17 mouse cellular contexts compared by ENCODE assay signal in the genomic region with DNA sequence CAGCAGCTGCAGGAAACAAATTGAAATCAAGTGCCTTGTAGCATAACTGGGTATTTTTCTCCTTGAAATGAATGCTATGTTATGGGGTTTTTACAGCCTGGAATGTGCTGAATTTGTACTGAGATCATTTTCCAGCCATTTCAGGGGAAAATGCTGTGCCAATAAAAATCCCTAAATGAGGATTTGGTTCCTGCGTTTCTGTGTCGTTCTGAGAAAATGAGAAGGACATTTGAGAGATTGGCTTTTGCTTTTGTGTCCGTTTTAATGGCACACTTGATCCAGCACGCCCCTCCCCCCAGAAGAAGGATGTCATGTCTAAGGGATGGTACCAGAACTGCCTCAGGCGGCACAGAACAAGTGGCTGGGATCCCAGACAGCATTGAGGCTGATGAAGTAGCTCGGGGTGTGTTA. TPM values are rescaled to one million over a fixed set of nuclear protein-coding genes. Genes with fewer than 3 reads are reported as not detected.
DNase-seq lines count a peak whose midpoint lies in the region; ATAC-seq lines count a peak whose summit lies in the region.
"Had no signal": no experiment of that assay in that cellular context is flagged by ENCODE, and none has a peak within 500 bp of the region (broad histone marks: within the 10 kb centered on the region; RNA-seq: fewer than 3 reads in every experiment).

No protein-coding gene starts in this region.

- no peak overlapping the region for H3K9ac ChIP-seq in limb, embryonic 12.5 days (replicated peaks)
- H3K9ac ChIP-seq in embryonic facial prominence, embryonic 13.5 days, result no peak overlapping the region
- no peak overlapping the region for H3K9ac ChIP-seq in kidney, embryonic 16.5 days (replicated peaks; ENCODE audit: low read length)
- H3K9ac ChIP-seq: liver, embryonic 14.5 days had no signal

- H3K4me2 ChIP-seq in limb, embryonic 12.5 days, result no peak overlapping the region
- no peak overlapping the region for H3K4me2 ChIP-seq in embryonic facial prominence, embryonic 13.5 days
- H3K4me2 ChIP-seq in kidney, embryonic 16.5 days (replicated peaks; ENCODE audit: low read depth, low read length), result no peak overlapping the region

- H3K4me3 ChIP-seq in limb, embryonic 12.5 days (replicated peaks), result no peak overlapping the region
- H3K4me3 ChIP-seq in limb, embryonic 10.5 days, result no peak overlapping the region
- H3K4me3 ChIP-seq in embryonic facial prominence, embryonic 13.5 days, result no peak overlapping the region
- H3K4me3 ChIP-seq in kidney, embryonic 16.5 days (ENCODE audit: low read length), result no peak overlapping the region
- H3K4me3 ChIP-seq: midbrain, embryonic 10.5 days had no signal

- DNase-seq in cerebellum, postnatal 10 days, result peak; percentile 20 to 34
- no peak for DNase-seq in cerebellum, adult 11-12 months
- peak; percentile 32 for DNase-seq in gastrocnemius, postnatal 14 days
- DNase-seq in gastrocnemius, postnatal 36 days, result no peak
- DNase-seq in limb, embryonic 10.5 days (ENCODE audit: low spot score), result no peak
- DNase-seq: adrenal gland, postnatal 14 days; heart, adult 18-20 months; kidney, adult 9 months; thymus, postnatal 36 days had no signal

- H3K4me1 ChIP-seq in limb, embryonic 12.5 days (replicated peaks), result no peaks in the 10 kb centered on the region; the same call in 1 of the 2 replicates
- H3K4me1 ChIP-seq in limb, embryonic 10.5 days, result no peaks in the 10 kb centered on the region
- H3K4me1 ChIP-seq in embryonic facial prominence, embryonic 13.5 days, result peaks cover 37% of the 10 kb centered on the region
- H3K4me1 ChIP-seq in kidney, embryonic 16.5 days (ENCODE audit: insufficient read depth, low read length), result no peaks in the 10 kb centered on the region
- H3K4me1 ChIP-seq: midbrain, embryonic 10.5 days had no signal

- H3K9me3 ChIP-seq in limb, embryonic 12.5 days, result no peaks in the 10 kb centered on the region
- H3K9me3 ChIP-seq in limb, embryonic 10.5 days (replicated peaks), result no peaks in the 10 kb centered on the region
- no peaks in the 10 kb centered on the region for H3K9me3 ChIP-seq in embryonic facial prominence, embryonic 13.5 days
- no peaks in the 10 kb centered on the region for H3K9me3 ChIP-seq in kidney, embryonic 16.5 days (ENCODE audit: low read length)
- H3K9me3 ChIP-seq: midbrain, embryonic 10.5 days had no signal

- no peak for ATAC-seq in limb, embryonic 12.5 days (ENCODE audit: insufficient number of reproducible peaks, insufficient read depth, low FRiP score, low TSS enrichment, low read depth)
- ATAC-seq in embryonic facial prominence, embryonic 13.5 days (ENCODE audit: insufficient number of reproducible peaks, insufficient read depth, low FRiP score, low TSS enrichment, low read depth), result no peak
- no peak for ATAC-seq in kidney, embryonic 16.5 days (ENCODE audit: low FRiP score, low TSS enrichment)

- peaks cover 7% of the 10 kb centered on the region; the same call in 1 of the 2 replicates for H3K36me3 ChIP-seq in limb, embryonic 12.5 days
- peaks cover 89% of the 10 kb centered on the region for H3K36me3 ChIP-seq in limb, embryonic 10.5 days
- H3K36me3 ChIP-seq in embryonic facial prominence, embryonic 13.5 days, result 0 out of 2 replicates have a peak, but pooled peaks cover 4% of the 10 kb centered on the region
- 0 out of 2 replicates have a peak, but pooled peaks cover 8% of the 10 kb centered on the region for H3K36me3 ChIP-seq in kidney, embryonic 16.5 days (ENCODE audit: insufficient read depth, low read length)

- no peaks in the 10 kb centered on the region for H3K27me3 ChIP-seq in limb, embryonic 12.5 days
- no peaks in the 10 kb centered on the region for H3K27me3 ChIP-seq in limb, embryonic 10.5 days (ENCODE audit: low read depth, poor library complexity, severe bottlenecking)
- no peaks in the 10 kb centered on the region for H3K27me3 ChIP-seq in embryonic facial prominence, embryonic 13.5 days
- H3K27me3 ChIP-seq in kidney, embryonic 16.5 days (ENCODE audit: insufficient read depth, low read length), result no peaks in the 10 kb centered on the region

- H3K27ac ChIP-seq in limb, embryonic 12.5 days, result peak overlapping the region; percentile 60
- no peak overlapping the region for H3K27ac ChIP-seq in limb, embryonic 10.5 days
- peak overlapping the region; percentile 78 for H3K27ac ChIP-seq in embryonic facial prominence, embryonic 13.5 days
- H3K27ac ChIP-seq in kidney, embryonic 16.5 days (ENCODE audit: low read length), result no peak overlapping the region
- H3K27ac ChIP-seq: liver, embryonic 14.5 days; midbrain, embryonic 10.5 days had no signal

- intact Hi-C loops in gastrocnemius, postnatal 14 days (cut with DNase I; ENCODE audit: low total_unique reads), result no loop called here
- intact Hi-C loops in gastrocnemius, postnatal 36 days (cut with DNase I), result no loop called here

- WGBS in limb, embryonic 12.5 days, result 73% methylated on average over 6 of the region's 6 CpGs
- WGBS in limb, embryonic 10.5 days, result 88% methylated on average over 6 of the region's 6 CpGs
- 34% methylated on average over 6 of the region's 6 CpGs for WGBS in embryonic facial prominence, embryonic 13.5 days
- 65% methylated on average over 6 of the region's 6 CpGs for WGBS in kidney, embryonic 16.5 days

RNA-seq across cellular contexts. Expression of a gene that starts 18.7 kb away (rescaled TPM):
- 1 to 10 TPM; 4.0 to 6.2 TPM for total RNA-seq in gastrocnemius, postnatal 14 days (2021)
- 10 to 100 TPM in 1 of 2 experiments, 1 to 10 TPM in 1; 6.4 to 10.2 TPM for total RNA-seq in gastrocnemius, postnatal 36 days (2021)
- 11.4 and 11.5 TPM in 2 replicates for polyA plus RNA-seq in limb, embryonic 12.5 days (2016; fragmentation: Nextera tagmentation; extraction: Ambion mirVana)
- 5.5 and 7.5 TPM in 2 replicates for polyA plus RNA-seq in limb, embryonic 10.5 days (2016; fragmentation: Nextera tagmentation; extraction: Ambion mirVana)
- 10.6 and 10.8 TPM in 2 replicates for polyA plus RNA-seq in embryonic facial prominence, embryonic 13.5 days (2015; fragmentation: Nextera tagmentation; extraction: Ambion mirVana)
- polyA plus RNA-seq in kidney, embryonic 16.5 days (2015; fragmentation: Nextera tagmentation; extraction: Ambion mirVana), result 4.3 and 5.2 TPM in 2 replicates

RNA-seq across cellular contexts. Expression of a gene that starts 51.9 kb away (rescaled TPM):
- total RNA-seq in gastrocnemius, postnatal 14 days (2021), result under 1 TPM; 0.43 to 0.60 TPM
- total RNA-seq in gastrocnemius, postnatal 36 days (2021), result under 1 TPM; 0.64 to 0.72 TPM
- polyA plus RNA-seq in limb, embryonic 12.5 days (2016; fragmentation: Nextera tagmentation; extraction: Ambion mirVana), result 1.2 and 1.6 TPM in 2 replicates
- 1.5 TPM in 2 replicates for polyA plus RNA-seq in limb, embryonic 10.5 days (2016; fragmentation: Nextera tagmentation; extraction: Ambion mirVana)
- polyA plus RNA-seq in embryonic facial prominence, embryonic 13.5 days (2015; fragmentation: Nextera tagmentation; extraction: Ambion mirVana), result 1.5 and 1.6 TPM in 2 replicates
- polyA plus RNA-seq in kidney, embryonic 16.5 days (2015; fragmentation: Nextera tagmentation; extraction: Ambion mirVana), result 1.9 and 2.4 TPM in 2 replicates

RNA-seq across cellular contexts. Expression of a gene that starts 52.0 kb away (rescaled TPM):
- total RNA-seq in gastrocnemius, postnatal 14 days (2021), result not detected
- under 1 TPM in 1 of 2 experiments, not detected in 1; 0.17 TPM for total RNA-seq in gastrocnemius, postnatal 36 days (2021)
- polyA plus RNA-seq in limb, embryonic 12.5 days (2016; fragmentation: Nextera tagmentation; extraction: Ambion mirVana), result not detected in 2 replicates
- polyA plus RNA-seq in limb, embryonic 10.5 days (2016; fragmentation: Nextera tagmentation; extraction: Ambion mirVana), result not detected in 2 replicates
- polyA plus RNA-seq in embryonic facial prominence, embryonic 13.5 days (2015; fragmentation: Nextera tagmentation; extraction: Ambion mirVana), result not detected in 2 replicates
- not detected in 2 replicates for polyA plus RNA-seq in kidney, embryonic 16.5 days (2015; fragmentation: Nextera tagmentation; extraction: Ambion mirVana)
- total RNA-seq: adrenal gland, postnatal 14 days; heart, adult 18-20 months; layer of hippocampus, adult 8-10 months had no signal
- polyA plus RNA-seq: heart, embryonic 16.5 days; liver, embryonic 14.5 days; midbrain, embryonic 10.5 days; testis, adult 2 months had no signal

Comparison
In these comparisons a context has a peak if more than half of its experiments do, and no peak if none do; other contexts are left out.
1. DNase-seq: peak in cerebellum, postnatal 10 days (2 of 2) and gastrocnemius, postnatal 14 days (single experiment); none in cerebellum, adult 11-12 months (single experiment), gastrocnemius, postnatal 36 days (0 of 2) and limb, embryonic 10.5 days (single experiment).
2. H3K27ac ChIP-seq: peak in limb, embryonic 12.5 days (single experiment) and embryonic facial prominence, embryonic 13.5 days (single experiment); none in limb, embryonic 10.5 days (single experiment) and kidney, embryonic 16.5 days (single experiment).